Mouse (Mus musculus) lung, embryonic 15.5 days (tissue): ENCODE measurements around the gene Btbd6. TPM values are rescaled to one million over a fixed set of nuclear protein-coding genes. Genes with fewer than 3 reads are reported as not detected.
A peak's percentile ranks its signal among the peaks of the same experiment; 100 is the strongest.

Experiments
- ATAC-seq: fragments of 200-750 bp; cut with Nextera tagmentation; 2 replicates; pipeline ENCODE4 v1.8.0; 2017; ENCODE audit warnings: moderate number of reproducible peaks, borderline replicate concordance; ENCODE audit not compliant: low FRiP score, low TSS enrichment; ENCODE audit errors: extremely low read depth
- H3K27ac ChIP-seq: fragments of 300-500 bp; sonication (generic); 2 replicates; pipeline ENCODE4 v1.5.1; 2015; ENCODE audit warnings: moderate library complexity, mild to moderate bottlenecking, inconsistent platforms
- H3K27me3 ChIP-seq: fragments of 300-500 bp; sonication (generic); 2 replicates; pipeline ENCODE4 v1.6.1; 2015; ENCODE audit warnings: inconsistent platforms
- H3K36me3 ChIP-seq: fragments of 300-500 bp; sonication (generic); 2 replicates; pipeline ENCODE4 v1.6.1; 2015; ENCODE audit warnings: inconsistent platforms
- H3K4me1 ChIP-seq: fragments of 300-500 bp; sonication (generic); 2 replicates; pipeline ENCODE4 v1.6.1; 2015; ENCODE audit warnings: inconsistent platforms
- H3K4me2 ChIP-seq: fragments of 300-500 bp; sonication (generic); 2 replicates; pipeline ENCODE4 v1.6.1; 2015; ENCODE audit warnings: inconsistent platforms, mild to moderate bottlenecking, moderate library complexity
- H3K4me3 ChIP-seq: fragments of 300-500 bp; sonication (generic); 2 replicates; pipeline ENCODE4 v1.5.1; 2015; ENCODE audit warnings: mild to moderate bottlenecking, inconsistent platforms
- H3K9ac ChIP-seq: fragments of 300-500 bp; sonication (generic); 2 replicates; pipeline ENCODE4 v1.6.1; 2015; ENCODE audit warnings: inconsistent platforms
- H3K9me3 ChIP-seq: fragments of 300-500 bp; sonication (generic); 2 replicates; pipeline ENCODE4 v1.6.1; 2016; ENCODE audit warnings: inconsistent platforms
- WGBS: fragments of 180-500 bp; shearing (Covaris S2); methylation state at CpG from one replicate; pipeline ENCODE4 v1.1.7; 2015; 5-methylcytosine and 5-hydroxymethylcytosine counted together
- polyA plus RNA-seq: library from polyadenylated mRNA; unstranded; fragments of >200 nt; fragmentation: Nextera tagmentation; extraction: Ambion mirVana; gene quantifications from 2 replicates; pipeline ENCODE4 v1.2.1, GENCODE M21; 2015

The Btbd6 gene
- polyA plus RNA-seq, 1 experiment from 2014 or later = 28.1 TPM

- Histone ChIP-seq H3K9me3 (no peaks in the 10 kb centered on the region), H3K27ac (peak overlapping the region; percentile 93), H3K36me3 (no peaks in the 10 kb centered on the region), H3K9ac (peak overlapping the region; percentile 86), H3K4me2 (peak overlapping the region; percentile 86), H3K4me1 (peaks cover 31% of the 10 kb centered on the region), H3K4me3 (peak overlapping the region; percentile 89), H3K27me3 (no peaks in the 10 kb centered on the region)
- ATAC-seq = 0 out of 2 replicates have a peak, but pooled peaks have one; percentile 0
- WGBS = 36% methylated on average over 10 of the region's 10 CpGs
Measured at GRCm38 (mm10) chr12:112941156-112941775, 35.0 kb upstream of the Btbd6 start.

DNA sequence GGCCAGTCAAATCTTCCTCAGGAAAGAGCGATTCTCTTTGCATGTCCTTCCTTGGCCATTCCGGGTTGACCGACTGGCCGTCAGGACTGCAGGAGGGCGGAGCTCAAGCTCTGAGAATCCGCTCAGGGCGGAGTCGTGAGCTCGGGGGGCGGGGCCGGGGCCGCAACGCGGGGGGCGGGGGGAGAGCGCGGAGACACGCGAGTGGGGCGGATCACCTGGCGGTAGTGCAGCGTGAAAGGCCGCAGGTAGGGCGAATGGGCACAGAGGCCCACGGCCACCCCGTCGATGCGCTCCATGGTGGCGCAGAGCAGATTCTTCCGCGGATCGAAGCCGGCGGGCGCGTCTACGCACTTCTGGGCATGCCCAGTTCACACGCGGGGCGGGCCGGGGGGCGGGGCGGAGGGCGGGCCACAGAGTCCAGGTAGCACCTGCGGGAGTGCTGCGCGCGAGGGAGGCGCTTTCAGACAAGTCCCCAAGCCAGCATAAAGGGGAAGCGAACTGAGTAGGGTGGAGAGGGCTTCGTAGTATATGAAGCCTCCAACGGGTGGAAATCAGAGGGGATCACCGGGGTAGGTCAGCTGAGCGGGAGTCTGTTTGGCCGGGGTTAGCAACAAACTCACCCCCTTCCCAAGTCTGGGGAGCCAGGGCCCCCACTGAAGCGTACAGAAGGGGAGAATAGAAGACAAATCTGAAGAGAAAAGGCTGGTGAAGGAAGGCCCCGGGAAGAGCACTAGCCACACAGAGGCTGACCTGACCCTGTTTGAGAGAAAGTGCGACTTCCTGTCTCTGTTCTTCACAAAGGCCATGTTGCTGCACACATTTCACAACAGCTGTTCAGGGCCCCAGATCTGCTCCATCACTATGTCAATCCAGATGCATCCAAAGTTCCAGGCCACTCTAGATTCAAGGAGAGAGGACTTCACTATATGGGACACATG, 34.2 kb upstream of the Btbd6 start, which contains the start of gene Nudt14:
TSS of gene Nudt14 (minus strand) at position 349 of the 938 bp plus-strand sequence.
- ATAC-seq = peak; percentile 81
- no peaks in the 10 kb centered on the region for H3K9me3 ChIP-seq
- WGBS = 1% methylated on average over 58 of the region's 58 CpGs

DNA sequence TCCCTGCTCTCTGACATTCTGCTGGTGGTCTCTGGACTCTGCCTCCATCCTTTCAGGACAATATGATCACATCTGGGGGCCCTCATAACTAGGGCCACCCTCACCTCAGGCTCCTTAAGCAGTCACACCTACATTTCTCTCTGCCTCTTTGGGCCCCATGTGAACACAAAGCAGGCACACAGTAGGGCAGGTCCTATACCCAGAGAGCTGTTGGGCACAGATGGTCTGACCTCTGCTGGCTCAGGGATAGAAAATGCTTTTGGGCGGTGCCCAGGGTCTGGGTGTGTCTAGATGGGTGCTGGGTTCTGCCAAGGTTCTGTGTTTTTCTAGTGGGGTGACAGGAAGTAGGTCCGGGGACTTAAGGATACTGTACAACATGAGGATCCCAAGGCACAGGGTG, 32.6 kb upstream of the Btbd6 start:
- Histone ChIP-seq H3K4me2 (no peak overlapping the region), H3K4me1 (peaks cover 23% of the 10 kb centered on the region), H3K36me3 (no peaks in the 10 kb centered on the region), H3K9ac (no peak overlapping the region), H3K27me3 (no peaks in the 10 kb centered on the region), H3K9me3 (no peaks in the 10 kb centered on the region), H3K27ac (no peak overlapping the region), H3K4me3 (no peak overlapping the region)
- ATAC-seq = no peak
- WGBS = 67% methylated on average over 2 of the region's 2 CpGs

More for the DNA sequence above, 34.2 kb upstream of the Btbd6 start, which contains the start of gene Nudt14:
- peaks cover 31% of the 10 kb centered on the region for H3K4me1 ChIP-seq
- H3K9ac ChIP-seq = peak within 1 kb of the TSS; percentile 86
- H3K36me3 ChIP-seq = no peaks in the 10 kb centered on the region
- H3K27ac ChIP-seq = peak within 1 kb of the TSS; percentile 93
- peak within 1 kb of the TSS; percentile 89 for H3K4me3 ChIP-seq
- H3K4me2 ChIP-seq = peak within 1 kb of the TSS; percentile 86
- no peaks in the 10 kb centered on the region for H3K27me3 ChIP-seq

GRCm38 (mm10) chr12:112947307-112947706, 29.0 kb upstream of the Btbd6 start:
- H3K9me3 ChIP-seq = no peaks in the 10 kb centered on the region
- H3K27ac ChIP-seq = peak overlapping the region; percentile 78
- no peaks in the 10 kb centered on the region for H3K27me3 ChIP-seq
- peaks cover 30% of the 10 kb centered on the region for H3K4me1 ChIP-seq
- WGBS = 29% methylated on average over 4 of the region's 4 CpGs
- no peak overlapping the region for H3K4me2 ChIP-seq
- no peaks in the 10 kb centered on the region for H3K36me3 ChIP-seq
- ATAC-seq = no peak
- no peak overlapping the region for H3K4me3 ChIP-seq
- peak overlapping the region; percentile 13; the same call in 1 of the 2 replicates for H3K9ac ChIP-seq

GRCm38 (mm10) chr12:112950040-112950760, 26.1 kb upstream of the Btbd6 start:
- Histone ChIP-seq H3K27me3 (no peaks in the 10 kb centered on the region), H3K27ac (peak overlapping the region; percentile 88), H3K4me2 (peak overlapping the region; percentile 83), H3K9me3 (no peaks in the 10 kb centered on the region), H3K9ac (peak overlapping the region; percentile 60), H3K4me3 (peak overlapping the region; percentile 58), H3K4me1 (peaks cover 37% of the 10 kb centered on the region), H3K36me3 (no peaks in the 10 kb centered on the region)
- peak; percentile 87 for ATAC-seq
- WGBS = under 1% methylated on average over 58 of the region's 58 CpGs

DNA sequence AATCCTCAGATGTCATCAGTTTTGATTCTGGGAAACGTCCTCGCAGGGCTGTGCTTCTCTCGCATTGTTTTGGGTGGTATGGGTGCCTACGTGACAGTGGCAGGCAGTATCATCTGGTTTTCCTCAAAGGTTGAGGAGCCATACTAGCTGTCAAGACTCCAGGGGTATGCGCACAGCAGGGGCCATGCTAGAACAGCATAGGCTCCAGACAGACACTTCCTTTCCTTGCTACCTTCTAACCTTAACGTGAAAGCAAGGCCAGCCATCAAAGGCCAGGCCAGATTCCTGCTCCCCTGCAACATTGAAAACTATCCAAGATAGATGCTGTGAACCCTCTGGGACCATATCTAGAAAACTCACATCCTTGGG, 25.5 kb upstream of the Btbd6 start:
- 2% methylated on average over 6 of the region's 6 CpGs for WGBS
- Histone ChIP-seq H3K27me3 (no peaks in the 10 kb centered on the region), H3K4me2 (peak overlapping the region; percentile 83), H3K4me3 (peak overlapping the region; percentile 58), H3K36me3 (no peaks in the 10 kb centered on the region), H3K9me3 (no peaks in the 10 kb centered on the region), H3K27ac (peak overlapping the region; percentile 88), H3K9ac (peak overlapping the region; percentile 60; the same call in 1 of the 2 replicates), H3K4me1 (peaks cover 37% of the 10 kb centered on the region)
- no peak; the same call in 1 of the 2 replicates for ATAC-seq

GRCm38 (mm10) chr12:112951150-112951842, 25.0 kb upstream of the Btbd6 start:
- H3K4me3 ChIP-seq = no peak overlapping the region; the same call in 1 of the 2 replicates
- no peaks in the 10 kb centered on the region for H3K27me3 ChIP-seq
- WGBS = 21% methylated on average over 7 of the region's 7 CpGs
- no peak overlapping the region for H3K9ac ChIP-seq
- H3K36me3 ChIP-seq = no peaks in the 10 kb centered on the region
- peaks cover 37% of the 10 kb centered on the region for H3K4me1 ChIP-seq
- no peaks in the 10 kb centered on the region for H3K9me3 ChIP-seq
- H3K27ac ChIP-seq = peak overlapping the region; percentile 88
- H3K4me2 ChIP-seq = peak overlapping the region; percentile 83
- no peak for ATAC-seq

- WGBS = 46% methylated on average over 8 of the region's 8 CpGs
- H3K4me1 ChIP-seq = peaks cover 37% of the 10 kb centered on the region
- H3K27me3 ChIP-seq = no peaks in the 10 kb centered on the region
- no peaks in the 10 kb centered on the region for H3K36me3 ChIP-seq
- no peak overlapping the region for H3K4me3 ChIP-seq
- 0 out of 2 replicates have a peak overlapping the region, but pooled peaks have one; percentile 52 for H3K27ac ChIP-seq
- no peak overlapping the region for H3K9ac ChIP-seq
- H3K4me2 ChIP-seq = no peak overlapping the region
- H3K9me3 ChIP-seq = no peaks in the 10 kb centered on the region
- ATAC-seq = no peak
Measured at GRCm38 (mm10) chr12:112952433-112952832, 23.8 kb upstream of the Btbd6 start.

DNA sequence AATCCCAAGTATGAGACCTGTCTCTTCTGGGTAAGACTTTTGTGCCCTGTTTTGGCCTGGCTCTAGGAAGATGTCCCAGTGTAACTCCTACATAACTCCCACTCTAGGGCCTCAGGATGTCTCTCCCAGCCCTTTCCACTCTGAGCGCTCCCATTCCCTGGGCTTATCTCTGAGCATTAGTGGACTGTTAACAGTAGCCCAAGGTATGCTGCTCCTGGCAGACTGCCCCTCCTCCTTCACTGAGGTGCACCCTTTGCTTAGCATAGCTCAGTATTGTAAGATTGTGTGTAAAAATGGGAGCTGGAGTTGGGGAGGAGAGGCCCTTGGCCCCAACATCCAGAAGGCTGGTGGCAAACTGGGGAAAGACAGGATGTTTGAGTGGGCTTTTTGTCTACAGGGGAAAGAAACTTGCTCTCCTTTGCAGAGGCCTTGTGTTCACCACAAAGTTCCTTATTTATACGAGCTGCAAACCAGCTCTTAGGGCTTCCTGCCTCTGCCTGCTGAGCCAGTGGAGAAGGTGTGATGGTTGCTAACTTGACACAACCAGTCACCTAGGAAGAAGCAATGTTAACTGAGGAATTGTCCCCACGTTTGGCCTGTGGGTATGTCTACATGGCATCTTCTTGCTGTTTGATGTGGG, 23.2 kb upstream of the Btbd6 start:
- no peak for ATAC-seq
- 70% methylated on average over 3 of the region's 3 CpGs for WGBS
- Histone ChIP-seq H3K4me1 (peaks cover 37% of the 10 kb centered on the region), H3K36me3 (no peaks in the 10 kb centered on the region), H3K9ac (no peak overlapping the region), H3K4me3 (no peak overlapping the region), H3K4me2 (no peak overlapping the region), H3K27ac (0 out of 2 replicates have a peak overlapping the region, but pooled peaks have one; percentile 24), H3K9me3 (no peaks in the 10 kb centered on the region), H3K27me3 (no peaks in the 10 kb centered on the region)

DNA sequence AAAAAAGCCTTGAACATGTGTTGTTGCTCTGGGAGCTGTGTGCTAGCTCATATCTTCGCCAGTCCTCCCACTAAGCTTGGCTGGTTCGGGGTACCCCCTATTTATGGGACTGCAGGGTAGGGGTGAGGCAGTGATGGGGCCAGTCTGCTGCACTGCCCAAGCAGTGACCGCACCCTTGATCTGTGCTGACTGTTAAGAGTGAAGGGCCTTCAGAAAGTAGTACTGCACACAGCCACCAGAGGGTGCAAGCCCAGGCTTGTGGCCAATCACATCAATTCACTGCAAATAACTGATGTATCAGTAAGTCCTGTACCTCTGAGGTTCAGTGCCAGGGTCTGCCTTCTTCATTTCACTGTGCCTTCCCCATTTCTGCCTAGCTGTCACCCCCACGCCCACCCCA, 20.5 kb upstream of the Btbd6 start:
- ATAC-seq = peak; percentile 41; the same call in 1 of the 2 replicates

More for the DNA sequence above, 20.5 kb upstream of the Btbd6 start:
- Histone ChIP-seq H3K9ac (no peak overlapping the region), H3K27ac (no peak overlapping the region), H3K27me3 (no peaks in the 10 kb centered on the region), H3K9me3 (no peaks in the 10 kb centered on the region), H3K36me3 (peaks cover 14% of the 10 kb centered on the region), H3K4me2 (no peak overlapping the region), H3K4me3 (no peak overlapping the region), H3K4me1 (peaks cover 23% of the 10 kb centered on the region)
- 36% methylated on average over 4 of the region's 4 CpGs for WGBS
